Mouse (Mus musculus): ENCODE results near the gene Lca5l.

GRCm38 (mm10) chr16:96179156-96179555 is 12.9 kb downstream of the Lca5l start:
- no peak for TF ChIP-seq CTCF (IDR thresholded peaks at IDR 0.05; ENCODE audit: low read depth, low read length)
- TF ChIP-seq GATA1 (IDR thresholded peaks at IDR 0.05; ENCODE audit: borderline replicate concordance, low read length) = no peak
- TF ChIP-seq TAL1 (conservative IDR thresholded peaks at IDR 0.05; ENCODE audit: low read depth, low read length) = no peak
- no peak for TF ChIP-seq GATA2 (IDR thresholded peaks at IDR 0.05; ENCODE audit: borderline replicate concordance, low read depth, low read length)
- no peak for TF ChIP-seq POLR2AphosphoS5 (IDR thresholded peaks at IDR 0.05; ENCODE audit: insufficient replicate concordance, low read depth, low read length)
